Mouse (Mus musculus) adipocyte (in vitro differentiated cells): ENCODE data around the gene Rtl1.

Experiments used
- DNase-seq: peaks from one replicate; pipeline ENCODE4 v3.0.0-alpha.2; 2016; ENCODE audit warnings: low spot score

Gene Rtl1

GRCm38 (mm10) chr12:109572259-109572658 lies 27.9 kb downstream of the Rtl1 start:
- no peak for DNase-seq

- no peak for DNase-seq
Measured at GRCm38 (mm10) chr12:109560111-109560695, 39.9 kb downstream of the Rtl1 start.

- DNase-seq, result no peak
Measured at GRCm38 (mm10) chr12:109558891-109559487, 41.1 kb downstream of the Rtl1 start.

- DNase-seq, result no peak
Measured at GRCm38 (mm10) chr12:109558226-109558824, 41.8 kb downstream of the Rtl1 start.

GRCm38 (mm10) chr12:109555837-109556409 lies 44.2 kb downstream of the Rtl1 start:
- no peak for DNase-seq

GRCm38 (mm10) chr12:109553568-109553967 lies 46.6 kb downstream of the Rtl1 start:
- no peak for DNase-seq

- DNase-seq, result no peak
Measured at GRCm38 (mm10) chr12:109552754-109553525, 47.2 kb downstream of the Rtl1 start.

GRCm38 (mm10) chr12:109551771-109552170 lies 48.4 kb downstream of the Rtl1 start:
- DNase-seq, result no peak

GRCm38 (mm10) chr12:109547085-109547484 lies 53.0 kb downstream of the Rtl1 start:
- DNase-seq, result no peak

GRCm38 (mm10) chr12:109545875-109546732 lies 54.0 kb downstream of the Rtl1 start:
- no peak for DNase-seq

GRCm38 (mm10) chr12:109543281-109543923 lies 56.7 kb downstream of the Rtl1 start:
- DNase-seq, result no peak

GRCm38 (mm10) chr12:109542635-109543249 lies 57.4 kb downstream of the Rtl1 start:
- DNase-seq, result no peak

GRCm38 (mm10) chr12:109542011-109542410 lies 58.1 kb downstream of the Rtl1 start:
- no peak for DNase-seq

GRCm38 (mm10) chr12:109541540-109541899 lies 58.6 kb downstream of the Rtl1 start:
- DNase-seq, result no peak

- DNase-seq, result no peak
Measured at GRCm38 (mm10) chr12:109540739-109541539, 59.2 kb downstream of the Rtl1 start.

- DNase-seq, result no peak
Measured at GRCm38 (mm10) chr12:109539950-109540349, 60.2 kb downstream of the Rtl1 start.
